Mouse (Mus musculus) inflammation-experienced regulatory T-cells, adult 6 months (primary cell): ENCODE results near the gene Pxdn. TPM values are rescaled to one million over a fixed set of nuclear protein-coding genes. Genes with fewer than 3 reads are reported as not detected.

Experiments used
- ATAC-seq: one replicate; pipeline ENCODE4 v1.8.0; 2017
- polyA plus RNA-seq, 3 experiments: library from polyadenylated mRNA; unstranded; fragments of 100-300 nt; shearing (Covaris generic); gene quantifications; one replicate each; pipeline ENCODE4 v1.2.1; 2017

Gene Pxdn
- not detected for polyA plus RNA-seq

DNA sequence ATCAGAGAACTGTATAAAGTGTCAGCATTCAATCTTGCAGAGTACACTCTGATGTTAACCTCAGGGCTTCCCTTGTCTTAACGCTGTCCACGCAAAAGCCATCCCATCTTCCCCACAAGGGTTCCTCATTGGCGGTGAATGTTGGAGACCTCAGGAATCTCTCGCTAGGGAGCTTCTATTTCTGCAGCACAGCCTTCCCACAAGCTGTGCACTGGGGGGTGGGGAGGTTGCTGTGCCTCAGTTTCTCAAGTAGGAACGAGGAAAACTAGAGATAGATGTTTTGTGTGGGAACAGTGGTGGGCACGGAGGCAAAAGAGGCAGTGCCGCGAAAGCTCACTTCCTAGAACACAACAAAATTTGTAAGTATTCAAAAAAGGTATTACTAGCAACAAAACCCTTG lies at the start of gene Pxdn:
Gene Pxdn (plus strand): TSS at position 301 of the 400 bp plus-strand sequence.
- no peak for ATAC-seq

DNA sequence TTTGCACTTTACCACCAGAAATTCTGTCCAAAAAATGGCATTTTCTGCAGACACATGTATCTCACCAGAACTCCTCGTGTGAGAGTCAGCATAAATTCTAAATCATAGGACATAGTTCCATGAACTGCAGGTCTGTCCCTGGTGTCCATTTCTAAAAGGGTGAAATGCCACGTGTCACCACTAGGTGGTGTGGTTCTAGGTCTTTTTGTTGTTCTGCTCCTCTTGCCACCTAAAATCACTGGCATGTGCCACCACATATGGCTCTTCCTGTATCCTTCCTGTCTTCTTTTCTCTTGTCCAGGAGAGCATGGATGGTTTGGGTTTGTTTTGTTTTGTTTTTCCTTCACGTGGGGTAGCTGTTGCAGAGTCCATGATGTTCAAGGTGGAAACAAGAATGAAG lies 42.7 kb upstream of the Pxdn start:
- ATAC-seq = no peak

DNA sequence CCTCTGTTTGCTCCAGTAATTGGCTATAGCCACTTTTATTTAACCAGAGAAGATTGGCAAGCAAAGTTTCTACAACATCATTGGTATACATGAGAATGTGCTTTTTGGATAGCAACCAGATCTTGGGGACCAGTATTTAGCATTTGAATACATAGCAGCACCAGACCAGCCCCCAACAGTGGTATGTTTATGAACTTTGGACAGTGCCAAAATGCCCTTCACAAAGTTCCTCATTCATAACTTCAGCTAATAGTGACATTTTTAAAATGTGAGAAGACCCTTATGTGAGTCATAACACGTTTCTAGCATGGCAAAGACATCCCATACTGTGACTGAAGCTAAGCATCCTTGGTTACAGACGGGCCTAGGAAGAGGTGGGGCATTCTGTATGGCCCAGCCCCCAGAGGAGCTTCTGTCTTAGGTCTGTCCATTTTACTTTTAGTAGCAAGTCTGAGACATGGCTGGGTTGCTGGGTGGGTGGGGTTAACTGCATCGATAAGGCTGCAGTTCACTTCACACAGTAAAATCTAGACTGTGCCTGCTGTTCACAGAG lies 39.8 kb upstream of the Pxdn start:
- ATAC-seq = no peak

DNA sequence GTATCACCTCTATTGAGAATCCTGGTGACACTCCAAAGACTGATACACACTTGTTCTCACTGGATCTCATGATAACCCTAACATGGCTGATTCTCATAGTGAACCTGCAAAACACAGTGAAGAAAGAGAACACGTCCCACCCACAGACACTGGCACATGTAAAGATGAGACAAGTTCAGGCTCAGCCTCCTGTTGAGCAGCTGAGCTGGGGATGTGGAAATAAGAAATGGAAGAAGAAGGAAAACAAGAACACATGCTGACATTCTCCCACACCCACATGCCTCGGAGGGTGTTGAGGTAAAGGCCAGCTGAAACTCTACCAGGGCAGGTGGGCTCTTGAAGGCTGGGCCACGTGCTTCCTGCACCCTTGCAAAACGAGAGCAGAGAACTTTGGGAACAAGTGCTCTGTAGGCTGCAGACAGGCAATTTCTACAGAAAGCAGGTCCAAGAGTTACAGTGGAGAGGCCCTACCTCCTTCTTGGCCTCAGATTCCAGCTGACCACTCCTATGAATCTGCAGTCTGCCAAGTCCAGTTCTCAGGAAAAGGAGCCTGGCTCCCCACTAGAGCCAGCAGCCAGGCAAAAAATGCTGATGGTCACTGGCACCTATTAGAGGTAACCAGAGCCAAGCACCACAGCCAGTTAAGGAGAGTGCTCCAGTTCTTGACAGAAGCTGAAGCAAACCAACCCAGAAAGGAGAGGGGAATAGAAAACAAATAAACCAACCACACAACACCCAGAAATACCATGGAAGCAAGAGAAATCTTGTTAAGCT lies 33.1 kb upstream of the Pxdn start:
- ATAC-seq = no peak

DNA sequence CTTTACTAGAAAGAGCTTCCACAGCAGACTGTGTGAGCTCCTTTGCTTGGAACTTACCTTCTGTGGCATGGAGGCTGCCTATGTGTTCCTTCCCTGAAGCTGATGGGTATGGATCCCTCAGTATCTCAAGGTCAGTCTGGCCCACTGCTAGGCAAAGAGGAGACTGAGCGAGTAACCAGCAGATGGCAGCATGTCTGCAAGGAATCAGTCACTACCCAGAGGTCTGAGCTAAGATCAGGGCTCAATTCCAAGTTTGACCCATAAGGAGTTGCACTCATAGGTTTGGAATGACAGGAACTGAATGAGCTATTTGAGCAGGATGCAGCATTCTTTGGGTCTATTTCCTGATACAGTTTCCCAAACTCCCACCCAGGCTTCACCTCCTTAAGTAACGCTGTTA lies 30.4 kb upstream of the Pxdn start:
- no peak for ATAC-seq

DNA sequence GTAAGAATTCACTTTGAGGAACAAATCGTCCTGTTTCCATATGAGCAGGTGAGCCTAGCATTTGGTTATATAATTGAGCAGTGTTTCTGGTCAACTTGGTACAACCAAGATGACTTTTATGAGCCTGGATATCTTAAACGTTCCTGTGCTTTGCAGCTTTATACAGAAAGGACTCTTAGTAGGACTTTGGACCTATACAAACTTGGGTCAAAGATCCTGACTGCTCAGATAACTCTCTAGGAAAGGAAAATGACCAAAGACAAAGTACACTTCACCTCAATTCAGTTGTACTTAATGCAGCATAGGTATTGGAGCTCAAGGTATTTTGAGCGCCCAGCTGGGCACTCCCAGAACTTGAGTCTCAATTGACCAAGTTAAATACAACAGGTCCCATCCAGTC lies 21.3 kb upstream of the Pxdn start:
- ATAC-seq = no peak

DNA sequence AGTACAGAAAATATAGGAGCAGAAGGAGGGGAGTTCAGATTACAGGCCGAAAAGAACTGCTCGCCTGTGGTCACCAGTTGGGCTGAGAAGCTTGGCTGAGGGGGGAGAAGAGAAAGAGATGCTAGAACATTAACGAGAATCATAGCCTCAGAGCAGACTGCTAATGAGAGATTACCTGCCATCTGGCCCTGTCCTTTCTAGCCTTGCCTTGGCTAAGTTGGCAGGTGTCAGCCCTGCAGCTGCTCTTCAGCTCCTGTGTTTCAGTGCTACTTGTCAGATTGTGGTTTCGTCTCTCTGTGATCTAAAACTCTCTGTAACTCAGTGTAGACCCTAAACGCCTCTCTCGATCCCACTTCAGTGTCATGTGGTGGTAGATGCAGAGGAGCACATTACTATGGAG lies 20.6 kb upstream of the Pxdn start:
- ATAC-seq = no peak

DNA sequence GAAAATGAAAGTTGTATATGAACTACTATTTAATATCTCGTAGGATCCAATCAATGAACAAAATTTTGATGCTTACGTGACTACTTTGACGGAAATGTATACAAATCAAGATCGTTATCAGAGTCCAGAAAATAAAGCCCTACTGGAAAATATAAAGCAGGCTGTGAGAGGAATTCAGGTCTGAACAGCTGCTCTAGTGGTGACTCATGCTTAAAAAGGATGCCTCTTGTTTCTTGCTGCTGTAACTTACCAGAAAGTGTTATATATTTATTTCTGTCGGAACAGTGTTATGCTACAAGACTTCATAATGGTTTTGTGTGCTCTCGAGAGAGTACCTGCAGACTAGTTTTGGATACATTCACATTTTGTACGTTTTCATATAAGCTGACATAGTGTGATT lies 17.1 kb upstream of the Pxdn start:
- no peak for ATAC-seq

DNA sequence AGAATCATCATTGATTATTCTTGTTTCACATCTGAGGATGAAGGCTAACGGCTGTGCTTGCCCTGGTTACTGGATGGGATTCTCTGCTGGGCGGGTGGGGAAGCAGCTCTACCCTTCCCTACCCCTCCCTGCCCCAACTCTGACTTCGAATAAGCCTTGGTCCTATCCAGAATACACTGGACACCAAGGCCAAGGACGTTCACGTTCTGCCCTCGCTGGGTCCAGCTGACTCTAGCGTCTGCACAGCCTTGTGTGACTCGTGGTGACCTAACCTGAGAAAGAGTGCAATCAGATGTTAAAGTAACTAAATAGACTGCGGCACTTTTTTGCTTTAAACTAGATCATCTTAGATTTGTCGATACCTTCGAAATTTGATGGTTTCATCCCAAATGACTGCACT lies 15.9 kb upstream of the Pxdn start:
- no peak for ATAC-seq

DNA sequence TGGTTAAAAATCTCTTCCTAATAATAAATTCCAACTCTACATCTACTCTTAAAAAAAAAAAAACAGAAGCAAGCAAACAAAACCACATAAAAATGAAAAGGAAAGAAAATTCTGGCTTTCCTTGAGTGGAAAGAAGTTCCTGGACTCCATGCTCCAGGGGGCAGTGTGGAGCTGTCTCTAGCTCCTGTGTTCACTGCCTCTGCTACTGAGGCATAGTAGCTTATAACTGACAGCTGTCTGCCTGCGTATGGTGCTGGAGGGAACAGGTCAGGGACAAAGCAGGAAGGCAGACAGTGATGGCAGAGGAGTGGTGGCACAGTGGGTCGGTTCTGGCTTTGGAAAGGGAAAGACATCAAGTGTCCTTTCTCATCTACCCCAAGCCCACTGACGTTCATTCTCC lies 10.5 kb upstream of the Pxdn start:
- no peak for ATAC-seq

DNA sequence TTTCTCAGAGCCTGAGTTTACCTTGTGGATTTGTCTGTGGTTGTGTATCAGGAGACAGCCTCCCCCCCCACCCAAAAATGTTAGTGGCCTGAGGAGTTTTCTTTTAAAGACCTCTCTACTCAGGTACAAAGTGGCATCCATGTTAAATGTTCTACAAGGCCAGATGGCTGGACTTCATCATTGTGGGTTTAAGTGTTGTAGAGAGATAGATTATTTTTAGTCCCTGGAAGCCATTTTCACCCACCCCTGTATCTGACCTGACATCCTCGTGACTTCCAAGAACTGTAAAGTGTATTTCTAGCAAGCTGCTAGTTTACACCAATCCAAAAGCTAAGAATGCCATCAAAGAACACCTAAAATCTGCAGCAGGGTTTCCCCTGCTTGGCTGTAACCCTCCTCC lies 6.8 kb upstream of the Pxdn start:
- no peak for ATAC-seq

DNA sequence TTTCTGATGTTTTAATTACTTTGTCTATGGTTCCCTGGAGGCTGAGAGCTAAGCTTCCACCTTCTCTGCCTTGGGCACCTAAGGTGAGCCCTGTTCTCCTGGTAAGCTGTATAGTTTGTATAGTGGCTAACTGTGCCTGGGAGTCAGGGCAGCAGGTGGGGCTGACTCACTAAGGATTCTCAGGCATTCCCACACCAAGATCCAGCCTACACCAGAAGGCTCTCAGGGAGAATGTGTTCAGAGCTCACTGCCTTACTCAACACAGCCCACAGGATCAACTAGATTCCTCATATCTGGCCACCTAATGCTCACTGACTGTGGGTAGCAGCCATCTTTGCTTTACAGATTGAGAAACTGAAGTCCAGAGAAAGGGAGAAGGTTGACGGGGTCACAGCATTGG lies 4.5 kb upstream of the Pxdn start:
- no peak for ATAC-seq

DNA sequence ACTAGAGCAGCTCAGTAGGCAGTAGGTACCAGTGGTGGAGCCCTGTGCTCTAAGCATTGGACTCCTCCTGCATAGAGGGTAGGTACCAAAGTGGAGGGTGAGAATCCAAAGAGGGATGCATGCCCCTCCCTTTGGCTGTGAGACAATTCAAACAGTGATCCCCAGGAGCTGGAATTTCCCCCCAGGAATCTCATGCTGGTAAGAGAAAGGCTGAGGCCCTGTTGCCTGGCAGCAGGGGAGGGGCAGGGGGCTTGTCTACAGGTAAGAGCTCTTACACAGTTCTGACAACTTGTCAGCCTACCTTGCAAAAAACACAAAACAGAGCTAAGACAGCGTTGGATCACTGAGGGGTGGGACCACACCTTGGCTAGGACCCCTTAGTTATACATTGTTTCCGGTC lies 3.9 kb upstream of the Pxdn start:
- ATAC-seq = no peak

DNA sequence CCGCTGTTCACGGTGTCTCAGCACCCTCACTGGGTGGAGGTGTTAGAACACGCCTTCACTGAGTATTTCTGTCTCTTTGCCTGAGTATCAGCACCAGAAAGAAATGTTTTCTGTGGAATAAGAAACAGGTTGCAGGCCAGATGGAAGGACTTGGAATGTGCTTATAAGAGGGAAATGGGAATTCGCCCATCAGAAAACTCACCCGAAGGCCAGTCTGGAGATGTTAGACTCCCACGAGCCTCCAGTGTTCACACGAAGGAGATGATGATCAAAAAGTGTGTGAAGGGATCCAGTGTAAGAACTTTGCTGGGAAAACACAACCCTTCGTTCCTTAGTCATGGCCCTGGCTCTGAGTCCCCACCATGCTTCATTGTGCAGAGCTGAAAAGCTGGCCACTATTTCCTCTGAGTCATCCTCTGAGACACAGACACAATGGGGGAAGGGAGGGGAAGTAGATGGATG lies 3.3 kb upstream of the Pxdn start:
- no peak for ATAC-seq

DNA sequence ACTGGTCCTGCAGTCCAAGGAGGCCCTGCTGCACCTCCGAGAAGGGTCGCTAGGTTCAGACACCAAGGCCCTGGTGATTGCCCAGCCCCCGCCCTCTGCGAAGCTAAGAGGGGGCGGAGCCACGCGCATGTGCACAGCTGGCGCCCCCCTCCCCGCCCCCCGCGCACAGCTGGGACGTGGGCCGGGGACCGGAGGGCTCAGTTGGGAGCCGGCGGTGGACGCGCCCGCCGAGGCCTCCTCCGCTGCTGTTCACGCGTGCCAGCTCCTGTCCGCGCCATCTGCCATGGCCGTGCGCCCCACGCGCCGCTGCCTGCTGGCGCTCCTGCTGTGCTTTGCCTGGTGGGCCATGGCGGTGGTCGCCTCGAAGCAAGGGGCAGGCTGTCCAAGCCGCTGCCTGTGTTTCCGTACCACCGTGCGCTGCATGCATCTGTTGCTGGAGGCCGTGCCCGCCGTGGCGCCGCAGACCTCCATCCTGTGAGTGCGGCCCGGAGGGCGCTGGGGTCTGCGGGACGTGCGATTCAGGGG lies 505 bp downstream of the Pxdn start:
- no peak for ATAC-seq

DNA sequence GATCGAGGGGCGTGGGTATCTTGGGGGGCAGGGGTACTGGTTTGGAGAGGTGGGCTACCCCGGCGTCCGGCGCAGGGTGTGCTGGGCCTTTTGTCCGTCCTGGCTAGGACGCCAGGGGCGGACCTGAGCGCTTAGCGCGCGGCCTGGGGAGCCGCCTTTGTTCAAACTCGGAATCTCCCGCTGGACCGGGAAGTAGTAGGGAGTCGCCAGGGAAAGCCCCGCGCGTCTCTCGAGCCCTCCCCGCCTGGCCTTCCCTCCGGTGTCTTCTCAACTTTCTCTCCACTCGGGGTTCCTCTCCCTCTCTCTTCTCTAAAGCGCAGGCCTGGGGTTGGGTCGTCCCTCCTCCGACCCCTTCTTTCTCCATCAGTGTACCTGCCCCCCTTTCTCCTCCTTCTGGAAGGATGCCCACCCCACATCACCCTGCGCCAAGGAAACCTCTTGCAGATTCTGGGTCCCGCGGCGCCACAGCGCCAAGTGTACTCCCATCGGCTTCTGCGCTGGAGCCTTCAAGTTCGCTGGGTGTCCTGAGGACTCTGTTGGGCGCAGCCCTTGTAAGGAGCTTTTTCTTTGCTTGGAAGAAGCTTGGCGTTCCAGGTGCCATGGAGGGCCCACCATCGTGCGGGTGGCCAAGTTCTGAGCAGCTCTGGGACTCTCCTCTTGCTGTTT lies 1.1 kb downstream of the Pxdn start:
- no peak for ATAC-seq

DNA sequence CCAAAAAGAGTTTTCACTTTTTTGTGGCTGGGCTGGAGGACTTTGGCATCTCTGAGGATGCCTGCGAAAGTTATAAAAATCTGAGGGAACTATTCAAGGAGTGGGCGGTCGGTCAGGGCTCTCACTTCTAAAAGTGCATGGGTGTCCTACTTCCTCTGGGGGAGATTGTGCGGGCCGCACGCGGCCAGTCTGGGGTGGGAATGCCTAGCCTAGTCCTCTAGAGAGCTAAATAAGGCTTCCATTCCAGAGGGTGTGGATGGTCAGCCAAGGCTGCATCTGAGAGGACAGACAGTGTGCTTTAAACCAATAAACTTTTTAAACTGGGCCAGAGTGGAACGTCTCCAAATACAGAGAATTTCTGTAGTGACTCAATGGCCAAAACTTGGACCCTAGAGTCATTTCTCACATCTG lies 1.9 kb downstream of the Pxdn start:
- ATAC-seq = no peak

DNA sequence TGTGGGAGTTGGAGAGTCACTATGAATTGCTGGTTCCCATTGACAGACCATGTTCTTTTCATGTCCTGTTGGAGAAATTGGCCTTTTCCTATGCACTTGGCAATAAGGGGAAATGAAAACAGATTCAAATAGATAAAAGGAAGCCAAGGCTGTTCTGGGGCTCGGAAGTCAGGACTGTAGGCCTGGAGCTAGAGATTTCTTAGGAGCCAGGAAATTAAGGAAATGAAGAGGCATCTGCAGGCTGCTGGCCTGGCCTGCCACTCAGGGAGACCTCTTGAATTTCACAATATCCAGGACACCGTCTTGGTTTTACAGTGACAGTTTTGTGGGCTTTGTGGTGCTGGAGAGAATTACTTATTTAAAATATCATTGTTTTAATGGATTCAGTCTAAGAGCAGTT lies 5.0 kb downstream of the Pxdn start:
- ATAC-seq = no peak

DNA sequence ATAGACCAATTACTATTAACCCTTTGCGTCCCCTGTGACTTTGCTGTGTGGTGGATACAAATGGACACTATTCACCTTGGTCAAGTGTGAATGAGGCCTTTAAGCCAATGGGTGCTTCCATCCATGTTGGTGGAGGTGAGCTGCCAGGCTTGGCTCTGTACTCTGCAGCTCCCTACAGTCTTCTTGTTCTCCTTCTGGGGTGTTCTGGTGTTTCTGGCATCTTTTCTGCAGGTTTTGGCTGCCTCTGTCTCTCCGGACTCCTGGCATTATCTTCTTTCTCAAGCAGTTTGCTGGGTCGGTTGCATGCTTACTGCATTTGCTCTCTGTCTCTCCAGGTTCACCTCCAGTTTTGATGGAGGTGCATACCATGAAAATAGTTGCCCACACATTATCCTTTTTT lies 7.2 kb downstream of the Pxdn start:
- no peak for ATAC-seq

DNA sequence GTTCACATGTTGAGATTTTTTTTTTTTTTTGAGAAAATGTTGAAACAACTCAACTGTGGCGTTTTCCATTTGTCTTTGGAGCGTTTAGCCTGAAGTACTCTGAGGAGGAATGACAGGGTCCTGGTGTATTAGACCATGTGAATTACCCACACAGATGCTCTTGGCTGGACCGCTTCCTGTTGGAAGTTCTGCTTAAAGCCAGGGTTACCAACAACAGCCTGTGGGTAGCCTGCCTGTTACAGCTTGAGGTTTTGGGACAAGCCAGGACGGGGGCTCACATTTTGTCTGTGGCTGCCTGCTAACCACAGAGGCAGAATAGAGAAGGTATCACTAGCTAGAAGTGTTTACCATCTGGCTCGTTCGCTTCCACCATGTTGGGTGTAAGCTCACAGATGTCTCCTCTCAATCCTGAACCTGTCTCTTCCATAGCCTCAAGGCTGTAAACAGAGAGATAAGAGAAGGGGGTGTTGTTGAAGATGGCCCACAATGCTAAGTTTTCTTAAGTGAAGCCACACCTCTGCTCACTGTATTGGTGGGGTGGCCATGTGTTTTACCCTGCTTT lies 7.9 kb downstream of the Pxdn start:
- ATAC-seq = no peak

DNA sequence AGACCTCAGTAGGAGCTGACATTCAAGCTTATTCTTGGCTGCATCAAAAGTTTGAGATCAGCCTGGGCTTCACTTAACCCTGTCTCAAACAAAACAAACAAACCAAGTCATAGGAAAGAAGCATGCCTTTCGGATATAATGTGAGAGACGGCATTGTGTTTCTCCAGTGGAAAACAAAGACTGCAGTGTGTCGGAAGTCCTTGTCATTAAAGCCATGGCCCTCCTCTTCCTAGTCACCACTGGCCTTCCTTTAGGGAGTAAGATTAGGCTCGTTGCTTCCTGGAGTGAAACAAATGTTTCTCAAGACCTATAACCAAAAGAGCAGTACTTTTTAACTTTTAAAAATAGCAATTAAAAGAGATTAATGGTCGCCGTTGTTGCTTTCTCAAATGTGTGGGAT lies 13.6 kb downstream of the Pxdn start:
- no peak for ATAC-seq

DNA sequence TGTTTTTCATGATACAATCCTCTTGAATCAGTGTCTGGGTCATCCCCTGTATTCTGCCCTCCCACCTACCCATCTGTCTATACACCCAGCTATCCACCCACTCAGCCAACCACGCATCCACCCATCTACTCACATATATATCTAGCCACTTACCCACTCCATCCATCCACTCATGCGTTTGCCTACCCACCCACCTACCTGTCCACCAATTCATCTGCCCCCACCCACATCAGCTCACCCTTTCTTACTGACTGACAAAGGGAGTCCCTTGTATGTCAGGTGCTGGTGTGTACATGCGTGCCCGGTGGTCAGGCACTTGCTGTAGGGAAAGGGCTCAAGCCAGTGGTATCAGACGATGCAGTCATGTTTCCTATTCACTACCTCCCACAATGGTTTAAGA lies 14.1 kb downstream of the Pxdn start:
- no peak for ATAC-seq

DNA sequence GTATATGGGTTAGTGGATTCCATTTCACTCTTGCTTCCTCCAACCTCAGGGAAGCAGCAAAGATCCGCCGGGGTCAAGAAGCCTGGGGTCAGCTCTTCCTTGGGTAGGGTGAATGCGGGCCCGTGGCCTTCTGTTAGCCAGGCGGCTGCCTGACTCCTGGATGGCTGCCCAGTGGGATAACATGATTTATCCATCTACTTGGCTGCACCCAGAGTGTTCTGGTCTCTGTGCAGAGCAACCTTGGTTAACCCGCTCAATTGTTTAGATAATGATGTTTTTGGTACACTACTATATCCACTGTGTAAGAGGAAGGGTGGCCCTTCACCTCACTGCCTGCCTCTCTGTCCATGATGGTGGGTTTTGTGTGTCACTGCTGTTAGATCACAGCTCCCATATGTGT lies 14.7 kb downstream of the Pxdn start:
- no peak for ATAC-seq

DNA sequence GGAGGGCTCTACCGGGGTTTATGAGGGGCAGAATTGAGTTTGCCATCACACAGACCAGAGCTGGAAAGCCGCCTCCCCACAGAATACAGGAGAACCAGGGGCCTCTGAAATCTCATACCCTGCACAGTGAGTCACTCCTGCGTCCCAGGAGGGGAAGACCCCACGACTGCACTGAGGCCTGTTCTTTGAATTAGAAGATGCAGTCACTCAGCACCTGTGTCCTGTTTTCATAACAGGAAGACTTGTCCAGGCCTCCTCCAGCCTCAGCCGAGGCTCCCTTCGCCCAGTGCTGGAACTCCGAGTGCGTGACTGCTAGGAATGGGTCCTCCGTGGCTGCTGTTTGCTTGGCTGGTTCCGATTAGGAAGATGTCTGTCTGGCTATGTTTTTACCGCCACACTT lies 16.6 kb downstream of the Pxdn start:
- ATAC-seq = no peak
